ENCODE assay signal across 7 mouse cellular contexts in the genomic region with DNA sequence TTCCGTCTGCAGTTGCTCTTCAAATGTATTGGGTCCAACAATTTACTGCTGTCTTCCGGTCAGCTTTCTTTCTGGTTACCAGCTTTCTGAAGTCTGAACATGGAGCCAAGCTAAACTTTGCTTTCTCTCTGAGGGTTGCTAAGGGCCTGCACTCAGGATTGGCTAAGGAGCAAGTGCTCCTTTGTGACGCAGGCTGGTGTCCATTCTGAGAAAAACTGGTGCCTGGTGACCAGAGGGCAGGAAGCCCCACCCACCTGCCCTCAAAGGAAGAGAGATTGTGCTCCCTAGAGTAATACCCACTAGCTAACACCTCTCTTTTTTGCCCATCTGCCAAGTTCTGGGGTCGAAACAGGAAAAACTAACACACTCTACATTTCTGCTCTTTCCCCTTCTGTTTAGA. TPM values are rescaled to one million over a fixed set of nuclear protein-coding genes. Genes with fewer than 3 reads are reported as not detected.
DNase-seq lines count a peak whose midpoint lies in the region; ATAC-seq and TF ChIP-seq lines count a peak whose summit lies in the region.

No protein-coding gene starts in this region.

- H3K4me3 ChIP-seq in CH12.LX (replicated peaks in 1 of 3; ENCODE audit: low read depth in 2 of 3, low read length in 2 of 3, poor library complexity in 1 of 3) = no peak overlapping the region
- no peak overlapping the region for H3K4me3 ChIP-seq in bone marrow, adult 2 months (replicated peaks; ENCODE audit: control insufficient read depth, low read depth, low read length)
- H3K4me3 ChIP-seq in lung, postnatal 0 days (ENCODE audit: low read depth, low read length) = no peak overlapping the region

- H3K36me3 ChIP-seq in CH12.LX (replicated peaks in 1 of 2; ENCODE audit: control insufficient read depth in 1 of 2, insufficient read depth in 1 of 2, low read length in 1 of 2) = no peaks in the 10 kb centered on the region
- no peaks in the 10 kb centered on the region for H3K36me3 ChIP-seq in lung, postnatal 0 days (ENCODE audit: insufficient read depth, low read length)

- in situ Hi-C loops in CH12.LX (cut with MboI; ENCODE audit: low pct_ligation_motif_present, low pct_unique_long_range_greater_than_20kb, low sequenced_read_pairs) = no loop called here

- TF ChIP-seq POLR2A in CH12.LX (IDR thresholded peaks at IDR 0.05; ENCODE audit: low read depth, low read length) = no peak
- no peak for TF ChIP-seq POLR2A in bone marrow, adult 2 months (IDR thresholded peaks at IDR 0.05; ENCODE audit: borderline replicate concordance, control insufficient read depth, low read depth, low read length)

- peak overlapping the region; percentile 36; the same call in 1 of the 2 replicates for H3K27ac ChIP-seq in CH12.LX (ENCODE audit: insufficient read depth, low read depth)
- H3K27ac ChIP-seq in bone marrow, adult 2 months (ENCODE audit: control insufficient read depth, insufficient read depth, low read depth, low read length, poor library complexity) = peak overlapping the region; percentile 51; the same call in 1 of the 2 replicates
- peak overlapping the region; percentile 75 for H3K27ac ChIP-seq in lung, postnatal 0 days (ENCODE audit: low read length)

- TF ChIP-seq CTCF in CH12.LX (conservative IDR thresholded peaks at IDR 0.05 in 1 of 2, IDR thresholded peaks at IDR 0.05 in 1 of 2; ENCODE audit: low read depth in 2 of 2, low read length in 2 of 2) = no peak
- TF ChIP-seq CTCF in bone marrow, adult 2 months (IDR thresholded peaks at IDR 0.05; ENCODE audit: control insufficient read depth, insufficient read depth, low read length) = no peak
- no peak for TF ChIP-seq CTCF in lung, postnatal 0 days (IDR thresholded peaks at IDR 0.05)

- ATAC-seq in lung, postnatal 0 days = peak; percentile 95

- H3K27me3 ChIP-seq in CH12.LX (replicated peaks) = no peaks in the 10 kb centered on the region
- H3K27me3 ChIP-seq in lung, postnatal 0 days (replicated peaks; ENCODE audit: insufficient read depth, low read length) = no peaks in the 10 kb centered on the region

- no peak for TF ChIP-seq RAD21 in CH12.LX (IDR thresholded peaks at IDR 0.05; ENCODE audit: low read depth, low read length)

- peaks cover 0 to 9% of the 10 kb centered on the region in 2 experiments; a peak in 1 of 4 replicates for H3K4me1 ChIP-seq in CH12.LX (ENCODE audit: control insufficient read depth in 1 of 2, insufficient read depth in 2 of 2)
- no peaks in the 10 kb centered on the region; the same call in 1 of the 2 replicates for H3K4me1 ChIP-seq in bone marrow, adult 2 months (ENCODE audit: control insufficient read depth, insufficient read depth, low read length)
- no peaks in the 10 kb centered on the region for H3K4me1 ChIP-seq in lung, postnatal 0 days (ENCODE audit: insufficient read depth, low read depth, low read length)

- TF ChIP-seq EP300 in CH12.LX (IDR thresholded peaks at IDR 0.05; ENCODE audit: low read length) = no peak
- 0 out of 2 replicates have a peak, but pooled peaks have one; percentile 10 for TF ChIP-seq EP300 in lung, postnatal 0 days (IDR thresholded peaks at IDR 0.05)

- no peak overlapping the region for H3K9ac ChIP-seq in CH12.LX (ENCODE audit: insufficient read depth, low read depth)
- H3K9ac ChIP-seq in lung, postnatal 0 days (replicated peaks; ENCODE audit: low read depth) = no peak overlapping the region

- H3K79me2 ChIP-seq in CH12.LX (replicated peaks; ENCODE audit: control insufficient read depth, extremely low read depth, insufficient read depth, poor library complexity, severe bottlenecking) = no peaks in the 10 kb centered on the region

- dilution Hi-C loops in CH12.LX (cut with MboI; ENCODE audit: extremely low pct_ligation_motif_present, extremely low pct_unique_long_range_greater_than_20kb, low sequenced_read_pairs) = no loop called here

- 38% methylated on average over 4 of the region's 4 CpGs for WGBS in bone marrow, adult 2 months
- 36% methylated on average over 4 of the region's 4 CpGs for WGBS in lung, postnatal 0 days

- no peak for DNase-seq in CH12.LX (ENCODE audit: extremely low read depth)
- peak; percentile 31 for DNase-seq in kidney, adult 18-20 months
- DNase-seq in lung, postnatal 0 days (ENCODE audit: low spot score) = peak; percentile 39
- no peak for DNase-seq in c-Kit-positive CD71-positive TER-119-positive erythroid progenitor cells, embryonic 14.5 days (ENCODE audit: low spot score)
- DNase-seq in right cerebral cortex, postnatal 14 days = no peak
- DNase-seq in gastrocnemius, postnatal 4 days (ENCODE audit: low spot score in 2 of 2) = no peak

- H3K4me2 ChIP-seq in CH12.LX (ENCODE audit: insufficient read depth, low read depth, poor library complexity, severe bottlenecking) = peak overlapping the region; percentile 29; the same call in 1 of the 2 replicates
- H3K4me2 ChIP-seq in lung, postnatal 0 days (replicated peaks; ENCODE audit: low read depth, low read length) = no peak overlapping the region

- H3K9me3 ChIP-seq in CH12.LX (replicated peaks; ENCODE audit: low read length) = no peaks in the 10 kb centered on the region
- no peaks in the 10 kb centered on the region for H3K9me3 ChIP-seq in lung, postnatal 0 days (ENCODE audit: low read length)

TF ChIP-seq in CH12.LX, 34 proteins besides CTCF, POLR2A, EP300 and RAD21:
- TF ChIP-seq ZKSCAN1 (IDR thresholded peaks at IDR 0.05; ENCODE audit: borderline replicate concordance, low read depth, low read length) = no peak
- TF ChIP-seq TCF12 (IDR thresholded peaks at IDR 0.05; ENCODE audit: low read depth, low read length) = peak; percentile 15; the same call in 1 of the 2 replicates
- peak; percentile 6; the same call in 1 of the 2 replicates for TF ChIP-seq ETS1 (conservative IDR thresholded peaks at IDR 0.05; ENCODE audit: low read depth, low read length)
- no peak for TF ChIP-seq HCFC1 (IDR thresholded peaks at IDR 0.05; ENCODE audit: low read depth, low read length)

RNA-seq across cellular contexts. Expression of a gene that starts 5.6 kb away (rescaled TPM):
- total RNA-seq in CH12.LX (2012; rRNA removed) (0.34 and 0.46 TPM in 2 replicates), CH12.LX (2014; rRNA removed) (1.2 and 1.8 TPM in 2 replicates)
- polyA plus RNA-seq in CH12.LX (2012; ENCODE audit: insufficient read length, low read depth) = 0.56 and 1.4 TPM in 2 replicates
- polyA plus RNA-seq in bone marrow, adult 2 months (2011; ENCODE audit: insufficient read depth, insufficient read length, low replicate concordance, missing spikeins) = not detected in 2 replicates
- 0.47 and 0.95 TPM in 2 replicates for polyA plus RNA-seq in lung, postnatal 0 days (2015; fragmentation: Nextera tagmentation; extraction: Ambion mirVana)
- total RNA-seq in gastrocnemius, postnatal 4 days (2021) = under 1 TPM; 0.12 to 0.18 TPM

Comparison
In these comparisons a context has a peak if more than half of its experiments do, and no peak if none do; other contexts are left out.
1. DNase-seq: peak in kidney, adult 18-20 months (single experiment) and lung, postnatal 0 days (single experiment); none in CH12.LX (single experiment), c-Kit-positive CD71-positive TER-119-positive erythroid progenitor cells, embryonic 14.5 days (single experiment), right cerebral cortex, postnatal 14 days (single experiment) and gastrocnemius, postnatal 4 days (0 of 2).
2. Peak in every context shown above with its lines, with median percentiles within 50 percentile points of each other: H3K27ac ChIP-seq.